Comparison of ENCODE assay signal across 11 mouse cellular contexts in genomic region chr3:80004966-80005365, GRCm38 (mm10).
DNase-seq lines count a peak whose midpoint lies in the region; ATAC-seq lines count a peak whose summit lies in the region.
"Had no signal": no experiment of that assay in that cellular context is flagged by ENCODE, and none has a peak within 500 bp of the region (broad histone marks: within the 10 kb centered on the region; RNA-seq: fewer than 3 reads in every experiment).

No protein-coding gene starts in this region.

- ATAC-seq in heart, embryonic 11.5 days (replicated peaks; ENCODE audit: insufficient number of reproducible peaks, low FRiP score, low TSS enrichment): no peak
- ATAC-seq in heart, embryonic 15.5 days (replicated peaks; ENCODE audit: insufficient number of reproducible peaks, insufficient read depth, low FRiP score, low read depth): no peak; the same call in 1 of the 2 replicates

- no peaks in the 10 kb centered on the region for H3K9me3 ChIP-seq in heart, embryonic 11.5 days (replicated peaks; ENCODE audit: control insufficient read depth, low read length)
- H3K9me3 ChIP-seq in heart, embryonic 15.5 days (replicated peaks): no peaks in the 10 kb centered on the region

- H3K27ac ChIP-seq in heart, embryonic 11.5 days (ENCODE audit: low read depth, low read length): no peak overlapping the region
- peak overlapping the region; percentile 35; the same call in 1 of the 2 replicates for H3K27ac ChIP-seq in heart, embryonic 15.5 days

- peaks cover 9% of the 10 kb centered on the region for H3K4me1 ChIP-seq in heart, embryonic 11.5 days (ENCODE audit: control insufficient read depth, insufficient read depth, low read length)
- H3K4me1 ChIP-seq in heart, embryonic 15.5 days (replicated peaks): peaks cover 10% of the 10 kb centered on the region

- H3K36me3 ChIP-seq in heart, embryonic 11.5 days (ENCODE audit: control insufficient read depth, insufficient read depth, low read length): no peaks in the 10 kb centered on the region
- H3K36me3 ChIP-seq in heart, embryonic 15.5 days: no peaks in the 10 kb centered on the region

- no peak overlapping the region for H3K4me2 ChIP-seq in heart, embryonic 11.5 days
- H3K4me2 ChIP-seq in heart, embryonic 15.5 days: no peak overlapping the region

- no peak overlapping the region for H3K4me3 ChIP-seq in heart, embryonic 11.5 days (ENCODE audit: low read depth, low read length)
- no peak overlapping the region for H3K4me3 ChIP-seq in heart, embryonic 15.5 days

- no peak overlapping the region for H3K9ac ChIP-seq in heart, embryonic 11.5 days (ENCODE audit: low read depth, low read length)
- H3K9ac ChIP-seq in heart, embryonic 15.5 days: no peak overlapping the region

- H3K27me3 ChIP-seq in heart, embryonic 11.5 days (ENCODE audit: control insufficient read depth, insufficient read depth, low read length): no peaks in the 10 kb centered on the region
- H3K27me3 ChIP-seq in heart, embryonic 15.5 days: no peaks in the 10 kb centered on the region

- peak; percentile 38 to 69 for DNase-seq in heart, adult 18-20 months
- peak; percentile 33 to 47 for DNase-seq in right cerebral cortex, postnatal 10 days (ENCODE audit: low spot score in 2 of 2)
- DNase-seq in right cerebral cortex, postnatal 14 days: no peak
- no peak for DNase-seq in retina, postnatal 1 day
- DNase-seq in thymus, postnatal 25 days: no peak
- DNase-seq in adrenal gland, postnatal 25 days: no peak
- DNase-seq: cerebellum, postnatal 36 days; kidney, adult 8-10 months; midbrain, embryonic 14.5 days had no signal

- 79% methylated on average over 3 of the region's 3 CpGs for WGBS in heart, embryonic 11.5 days (ENCODE audit: insufficient replicate concordance)
- 89% methylated on average over 3 of the region's 3 CpGs for WGBS in heart, embryonic 15.5 days

Comparison
In these comparisons a context has a peak if more than half of its experiments do, and no peak if none do; other contexts are left out.
1. DNase-seq: peak in heart, adult 18-20 months (2 of 2) and right cerebral cortex, postnatal 10 days (2 of 2); none in right cerebral cortex, postnatal 14 days (single experiment), retina, postnatal 1 day (single experiment), thymus, postnatal 25 days (single experiment) and adrenal gland, postnatal 25 days (single experiment).